Mouse (Mus musculus): ENCODE data around the gene Alkbh6.

Alkbh6 gene

GRCm38 (mm10) chr7:30331887-30332286 lies 23.4 kb downstream of the Alkbh6 start:
- DNase-seq = peak; percentile 83

GRCm38 (mm10) chr7:30332622-30333259 lies 24.2 kb downstream of the Alkbh6 start:
- DNase-seq = no peak

GRCm38 (mm10) chr7:30333436-30333835 lies 24.9 kb downstream of the Alkbh6 start:
- DNase-seq = peak; percentile 93

- DNase-seq = no peak
Observed at GRCm38 (mm10) chr7:30334563-30334962, 26.0 kb downstream of the Alkbh6 start.

- DNase-seq = no peak
Observed at GRCm38 (mm10) chr7:30335688-30336087, 27.2 kb downstream of the Alkbh6 start.

GRCm38 (mm10) chr7:30336384-30336783 lies 27.9 kb downstream of the Alkbh6 start:
- peak; percentile 87 for DNase-seq

GRCm38 (mm10) chr7:30339432-30340109 lies 31.1 kb downstream of the Alkbh6 start:
- no peak for DNase-seq

- DNase-seq = peak; percentile 79
Observed at GRCm38 (mm10) chr7:30346635-30347379, 38.3 kb downstream of the Alkbh6 start.

GRCm38 (mm10) chr7:30347828-30348227 lies 39.3 kb downstream of the Alkbh6 start:
- peak; percentile 78 for DNase-seq

GRCm38 (mm10) chr7:30353279-30353822 lies 44.8 kb downstream of the Alkbh6 start:
- DNase-seq = peak; percentile 84

GRCm38 (mm10) chr7:30354059-30354458 lies 45.5 kb downstream of the Alkbh6 start:
- no peak for DNase-seq

- peak; percentile 47 for DNase-seq
Observed at GRCm38 (mm10) chr7:30358378-30359186, 50.1 kb downstream of the Alkbh6 start.

GRCm38 (mm10) chr7:30359276-30359865 lies 50.9 kb downstream of the Alkbh6 start:
- peak; percentile 57 for DNase-seq

- DNase-seq = no peak
Observed at GRCm38 (mm10) chr7:30360028-30360427, 51.5 kb downstream of the Alkbh6 start.

- peak; percentile 81 for DNase-seq
Observed at GRCm38 (mm10) chr7:30362652-30363343, 54.3 kb downstream of the Alkbh6 start, which contains the start of gene Lrfn3. Lrfn3 (minus strand) TSS chr7:30362772.

GRCm38 (mm10) chr7:30363344-30363738 lies 54.8 kb downstream of the Alkbh6 start:
- no peak for DNase-seq

All from kidney, postnatal 14 days (tissue).